Mouse (Mus musculus) lung, postnatal 0 days (tissue): ENCODE measurements around the gene Gm5767.

Experiments
- CTCF ChIP-seq: IDR thresholded peaks from 2 replicates; pipeline ENCODE4 v1.5.1; 2016; ENCODE audit warnings: antibody characterized with exemption, mild to moderate bottlenecking
- EP300 ChIP-seq: IDR thresholded peaks from 2 replicates; pipeline ENCODE4 v1.6.1; 2016; ENCODE audit warnings: antibody characterized with exemption, mild to moderate bottlenecking, control low read depth

- TF ChIP-seq CTCF (no peak), EP300 (no peak)
Observed at GRCm38 (mm10) chr16:8716300-8716699, 35.7 kb downstream of the Gm5767 start.
